Mouse (Mus musculus) heart, postnatal 0 days (tissue): Measurements from ENCODE around the gene Arhgap33. TPM values are rescaled to one million over a fixed set of nuclear protein-coding genes. Genes with fewer than 3 reads are reported as not detected.
A peak's percentile ranks its signal among the peaks of the same experiment; 100 is the strongest.

Source experiments
- ATAC-seq: fragments of 200-750 bp; cut with Nextera tagmentation; 2 replicates; pipeline ENCODE4 v1.8.0; 2017; ENCODE audit warnings: low read depth, moderate number of reproducible peaks, moderate library complexity; ENCODE audit not compliant: insufficient read depth
- DNase-seq: peaks from one replicate; pipeline ENCODE4 v3.0.0-alpha.2; 2016; ENCODE audit warnings: low spot score
- H3K27ac ChIP-seq: fragments of 300-500 bp; sonication (generic); 2 replicates; pipeline ENCODE4 v1.5.1; 2014; ENCODE audit warnings: low read depth, mild to moderate bottlenecking
- H3K27me3 ChIP-seq: fragments of 300-500 bp; sonication (generic); 2 replicates; pipeline ENCODE4 v1.6.1; 2014; ENCODE audit warnings: low read length, mixed read lengths; ENCODE audit not compliant: control insufficient read depth, insufficient read depth
- H3K36me3 ChIP-seq: fragments of 300-500 bp; sonication (generic); replicated peaks from 2 replicates; pipeline ENCODE4 v1.6.1; 2014; ENCODE audit warnings: low read length, mixed read lengths; ENCODE audit not compliant: control insufficient read depth, insufficient read depth
- H3K4me1 ChIP-seq: fragments of 300-500 bp; sonication (generic); 2 replicates; pipeline ENCODE4 v1.6.1; 2014; ENCODE audit warnings: antibody characterized with exemption; ENCODE audit not compliant: control insufficient read depth, insufficient read depth
- H3K4me2 ChIP-seq: fragments of 300-500 bp; sonication (generic); 2 replicates; pipeline ENCODE4 v1.6.1; 2014; ENCODE audit warnings: low read depth, mild to moderate bottlenecking, low read length, moderate library complexity
- H3K4me3 ChIP-seq: fragments of 300-500 bp; sonication (generic); 2 replicates; pipeline ENCODE4 v1.5.1; 2014; ENCODE audit warnings: low read depth, low read length
- H3K9ac ChIP-seq: fragments of 300-500 bp; sonication (generic); replicated peaks from 2 replicates; pipeline ENCODE4 v1.6.1; 2014; ENCODE audit warnings: low read depth, low read length, mixed read lengths
- H3K9me3 ChIP-seq: fragments of 300-500 bp; sonication (generic); replicated peaks from 2 replicates; pipeline ENCODE4 v1.6.1; 2016; ENCODE audit warnings: low read length; ENCODE audit not compliant: control insufficient read depth
- CTCF ChIP-seq: IDR thresholded peaks from 2 replicates; pipeline ENCODE4 v1.5.1; 2016; ENCODE audit warnings: antibody characterized with exemption, control low read depth, low read depth
- EP300 ChIP-seq: IDR thresholded peaks from 2 replicates; pipeline ENCODE4 v1.6.1; 2016; ENCODE audit warnings: antibody characterized with exemption, low read depth
- WGBS: fragments of 180-500 bp; shearing (Covaris S2); extraction: QIAGEN DNeasy Blood & Tissue Kit; methylation state at CpG from one replicate; pipeline ENCODE4 v1.1.7; 2014; 5-methylcytosine and 5-hydroxymethylcytosine counted together
- polyA plus RNA-seq: library from polyadenylated mRNA; unstranded; fragments of >200 nt; fragmentation: Nextera tagmentation; extraction: Ambion mirVana; gene quantifications from 2 replicates; pipeline ENCODE4 v1.2.1, GENCODE M21; 2015
- total RNA-seq: library from RNA; depleted of rRNA; stranded (reverse); fragments of >200 nt; gene quantifications from 2 replicates; pipeline ENCODE4 v1.2.3, GENCODE M21; 2014; ENCODE audit warnings: low replicate concordance

The Arhgap33 gene
- total and polyA plus RNA-seq, 2 experiments from 2014 or later: 1.0 to 4.3 TPM

DNA sequence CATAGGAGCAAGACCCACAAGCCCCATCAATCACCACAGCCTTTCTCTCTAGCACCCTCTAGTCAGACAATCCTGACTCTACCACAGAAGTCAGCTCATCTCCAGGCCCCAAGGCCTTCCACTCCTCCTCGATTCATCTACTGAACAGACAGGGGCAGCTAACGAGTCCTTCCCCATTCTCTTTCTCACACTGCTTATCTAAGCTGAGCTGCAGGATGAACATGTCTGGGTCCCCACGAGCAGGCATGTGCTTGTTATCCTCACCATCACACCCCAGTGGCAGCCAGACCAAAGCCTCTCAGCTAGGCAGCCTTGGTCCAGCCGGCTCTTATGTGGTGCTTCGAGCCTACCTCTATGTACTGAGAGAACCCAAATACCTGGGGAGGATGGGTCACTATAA is 37.5 kb upstream of the Arhgap33 start:
- H3K4me2 ChIP-seq: no peak overlapping the region
- H3K9ac ChIP-seq: no peak overlapping the region
- no peak overlapping the region for H3K4me3 ChIP-seq
- H3K9me3 ChIP-seq: no peaks in the 10 kb centered on the region
- TF ChIP-seq EP300 (no peak), CTCF (no peak)
- no peaks in the 10 kb centered on the region for H3K27me3 ChIP-seq
- WGBS: 71% methylated on average over 5 of the region's 5 CpGs
- peaks cover 94% of the 10 kb centered on the region for H3K36me3 ChIP-seq
- H3K27ac ChIP-seq: peak overlapping the region; percentile 16; the same call in 1 of the 2 replicates
- no peaks in the 10 kb centered on the region for H3K4me1 ChIP-seq
- ATAC-seq (no peak), DNase-seq (no peak)

- peaks cover 7% of the 10 kb centered on the region; the same call in 1 of the 2 replicates for H3K4me1 ChIP-seq
- H3K27me3 ChIP-seq: no peaks in the 10 kb centered on the region
- no peak for DNase-seq
- 88% methylated on average over 11 of the region's 11 CpGs for WGBS
- H3K9ac ChIP-seq: no peak overlapping the region
- H3K4me2 ChIP-seq: no peak overlapping the region
- ATAC-seq: no peak
- no peak overlapping the region for H3K4me3 ChIP-seq
- H3K27ac ChIP-seq: no peak overlapping the region
- peaks cover 77% of the 10 kb centered on the region for H3K36me3 ChIP-seq
- no peak for TF ChIP-seq CTCF
- no peak for TF ChIP-seq EP300
- H3K9me3 ChIP-seq: no peaks in the 10 kb centered on the region
Observed at GRCm38 (mm10) chr7:30567555-30567954, 32.7 kb upstream of the Arhgap33 start.

- WGBS: 74% methylated on average over 9 of the region's 9 CpGs
- no peak overlapping the region for H3K4me2 ChIP-seq
- H3K27me3 ChIP-seq: no peaks in the 10 kb centered on the region
- ATAC-seq: no peak
- H3K4me1 ChIP-seq: peaks cover 7% of the 10 kb centered on the region; the same call in 1 of the 2 replicates
- no peak for DNase-seq
- TF ChIP-seq CTCF (no peak), EP300 (no peak)
- peaks cover 69% of the 10 kb centered on the region for H3K36me3 ChIP-seq
- no peaks in the 10 kb centered on the region for H3K9me3 ChIP-seq
- no peak overlapping the region for H3K27ac ChIP-seq
- no peak overlapping the region for H3K9ac ChIP-seq
- no peak overlapping the region for H3K4me3 ChIP-seq
Observed at GRCm38 (mm10) chr7:30566033-30566432, 31.2 kb upstream of the Arhgap33 start.

DNA sequence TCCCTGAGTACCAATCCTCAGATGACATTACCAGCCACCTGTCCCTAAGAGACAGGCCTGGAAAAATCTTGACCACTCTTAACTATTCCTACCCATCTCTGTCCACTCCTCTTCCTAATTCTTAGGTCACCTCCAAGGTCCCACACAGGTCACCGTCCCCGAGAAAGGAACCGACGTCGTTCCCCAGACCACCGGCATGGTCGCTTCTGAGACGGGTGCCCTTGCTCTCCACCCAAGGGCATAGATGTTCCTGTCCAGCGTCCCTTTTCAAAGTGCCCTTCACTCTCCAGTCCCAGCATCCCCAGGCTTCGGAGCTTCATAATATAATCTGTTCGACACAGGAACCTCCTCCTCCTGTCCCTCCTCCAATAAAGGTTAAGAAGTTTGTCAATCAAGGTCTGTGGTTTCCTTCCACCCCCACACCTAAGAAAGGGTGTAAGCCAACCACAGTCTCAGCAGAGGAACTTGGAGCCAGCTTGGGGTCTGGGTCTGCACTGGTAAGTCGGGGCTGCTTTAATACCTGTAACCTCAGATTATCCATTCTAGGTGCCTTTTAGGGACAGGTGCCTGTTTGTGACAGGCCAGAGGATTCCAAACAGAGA is 30.2 kb upstream of the Arhgap33 start, which contains the start of gene Igflr1:
TSS of gene Igflr1 (plus strand) at position 458 of the 602 bp plus-strand sequence.
- ATAC-seq: no peak
- H3K4me2 ChIP-seq: no peak within 1 kb of the TSS
- 87% methylated on average over 12 of the region's 12 CpGs for WGBS

DNA sequence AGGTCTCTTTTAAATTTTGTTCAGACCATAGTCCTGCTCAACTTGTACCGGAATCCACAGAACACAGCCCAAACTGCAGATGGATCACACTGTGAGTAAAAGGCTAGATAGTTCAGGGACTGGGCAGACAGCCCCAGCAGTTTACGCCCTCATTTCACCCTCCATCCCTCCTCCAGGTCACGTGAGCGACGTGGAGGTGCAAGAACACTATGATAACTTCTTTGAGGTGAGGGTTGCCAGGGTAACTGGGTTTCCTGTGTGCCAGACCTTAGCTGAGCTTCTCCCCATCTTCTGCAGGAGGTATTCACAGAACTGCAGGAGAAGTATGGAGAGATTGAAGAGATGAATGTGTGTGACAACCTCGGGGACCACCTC is 29.0 kb upstream of the Arhgap33 start:
- no peak for DNase-seq
- Histone ChIP-seq H3K27me3 (no peaks in the 10 kb centered on the region), H3K4me3 (peak overlapping the region; percentile 78), H3K4me2 (peak overlapping the region; percentile 75), H3K9me3 (no peaks in the 10 kb centered on the region), H3K27ac (peak overlapping the region; percentile 94), H3K4me1 (peaks cover 8% of the 10 kb centered on the region; the same call in 1 of the 2 replicates), H3K9ac (peak overlapping the region; percentile 79; the same call in 1 of the 2 replicates), H3K36me3 (peaks cover 48% of the 10 kb centered on the region)
- no peak for ATAC-seq
- WGBS: 29% methylated on average over 6 of the region's 6 CpGs
- TF ChIP-seq EP300: no peak
- no peak for TF ChIP-seq CTCF

More for the DNA sequence above, 30.2 kb upstream of the Arhgap33 start, which contains the start of gene Igflr1:
- H3K27me3 ChIP-seq: no peaks in the 10 kb centered on the region
- no peak for TF ChIP-seq CTCF
- no peak for TF ChIP-seq EP300
- no peak within 1 kb of the TSS for H3K27ac ChIP-seq
- no peak for DNase-seq
- no peaks in the 10 kb centered on the region for H3K9me3 ChIP-seq
- H3K4me3 ChIP-seq: no peak within 1 kb of the TSS
- H3K4me1 ChIP-seq: peaks cover 7% of the 10 kb centered on the region; the same call in 1 of the 2 replicates
- H3K36me3 ChIP-seq: peaks cover 60% of the 10 kb centered on the region
- H3K9ac ChIP-seq: no peak within 1 kb of the TSS
